Mouse (Mus musculus) forebrain, embryonic 12.5 days (tissue): ENCODE results near the gene H2-M3. TPM values are rescaled to one million over a fixed set of nuclear protein-coding genes. Genes with fewer than 3 reads are reported as not detected.

Source experiments
- ATAC-seq: fragments of 200-750 bp; cut with Nextera tagmentation; 2 replicates; pipeline ENCODE4 v1.8.0; 2017; ENCODE audit warnings: moderate TSS enrichment; ENCODE audit not compliant: low FRiP score
- H3K27ac ChIP-seq: fragments of 300-500 bp; sonication (generic); 2 replicates; pipeline ENCODE4 v1.5.1; 2016; ENCODE audit warnings: mild to moderate bottlenecking
- H3K27me3 ChIP-seq: fragments of 300-500 bp; sonication (generic); 2 replicates; pipeline ENCODE4 v1.6.1; 2016; ENCODE audit warnings: mild to moderate bottlenecking
- H3K36me3 ChIP-seq: fragments of 300-500 bp; sonication (generic); replicated peaks from 2 replicates; pipeline ENCODE4 v1.6.1; 2016; ENCODE audit warnings: mild to moderate bottlenecking
- H3K4me1 ChIP-seq: fragments of 300-500 bp; sonication (generic); 2 replicates; pipeline ENCODE4 v1.6.1; 2016
- H3K4me2 ChIP-seq: fragments of 300-500 bp; sonication (generic); 2 replicates; pipeline ENCODE4 v1.6.1; 2016; ENCODE audit warnings: mild to moderate bottlenecking, moderate library complexity
- H3K4me3 ChIP-seq: fragments of 300-500 bp; sonication (generic); replicated peaks from 2 replicates; pipeline ENCODE4 v1.5.1; 2016; ENCODE audit warnings: mild to moderate bottlenecking
- H3K9ac ChIP-seq: fragments of 300-500 bp; sonication (generic); 2 replicates; pipeline ENCODE4 v1.6.1; 2016; ENCODE audit warnings: mild to moderate bottlenecking
- H3K9me3 ChIP-seq: fragments of 300-500 bp; sonication (generic); 2 replicates; pipeline ENCODE4 v1.6.1; 2016
- WGBS: fragments of 180-500 bp; shearing (Covaris S2); methylation state at CpG from one replicate; pipeline ENCODE4 v1.1.7; 2016; 5-methylcytosine and 5-hydroxymethylcytosine counted together
- polyA plus RNA-seq: library from polyadenylated mRNA; unstranded; fragments of >200 nt; fragmentation: Nextera tagmentation; extraction: Ambion mirVana; gene quantifications from 2 replicates; pipeline ENCODE4 v1.2.1, GENCODE M21; 2016

Gene H2-M3
- polyA plus RNA-seq, 1 experiment from 2014 or later, result 1.00 TPM

GRCm38 (mm10) chr17:37304213-37304612 is 34.2 kb downstream of the H2-M3 start, which contains the start of gene Olfr101:
Gene Olfr101 (minus strand): TSS chr17:37304313.
- no peaks in the 10 kb centered on the region for H3K9me3 ChIP-seq
- H3K4me3 ChIP-seq, result no peak within 1 kb of the TSS
- no peak within 1 kb of the TSS for H3K4me2 ChIP-seq
- no peak within 1 kb of the TSS for H3K27ac ChIP-seq
- H3K36me3 ChIP-seq, result no peaks in the 10 kb centered on the region
- H3K27me3 ChIP-seq, result no peaks in the 10 kb centered on the region
- no peak for ATAC-seq
- no peak within 1 kb of the TSS for H3K9ac ChIP-seq
- H3K4me1 ChIP-seq, result no peaks in the 10 kb centered on the region
- WGBS, result 84% methylated on average over 4 of the region's 4 CpGs

- ATAC-seq, result no peak
- H3K27ac ChIP-seq, result no peak overlapping the region
- no peak overlapping the region for H3K9ac ChIP-seq
- no peaks in the 10 kb centered on the region for H3K27me3 ChIP-seq
- no peaks in the 10 kb centered on the region for H3K9me3 ChIP-seq
- H3K36me3 ChIP-seq, result no peaks in the 10 kb centered on the region
- WGBS, result 51% methylated on average over 4 of the region's 4 CpGs
- H3K4me2 ChIP-seq, result no peak overlapping the region
- H3K4me1 ChIP-seq, result no peaks in the 10 kb centered on the region
- no peak overlapping the region for H3K4me3 ChIP-seq
Observed at GRCm38 (mm10) chr17:37308483-37308882, 38.5 kb downstream of the H2-M3 start.

GRCm38 (mm10) chr17:37310146-37310699 is 40.2 kb downstream of the H2-M3 start:
- H3K4me1 ChIP-seq, result no peaks in the 10 kb centered on the region
- WGBS, result 52% methylated on average over 2 of the region's 2 CpGs
- no peak overlapping the region for H3K9ac ChIP-seq
- no peaks in the 10 kb centered on the region for H3K27me3 ChIP-seq
- H3K27ac ChIP-seq, result no peak overlapping the region
- H3K9me3 ChIP-seq, result no peaks in the 10 kb centered on the region
- no peak overlapping the region for H3K4me2 ChIP-seq
- ATAC-seq, result no peak
- no peaks in the 10 kb centered on the region for H3K36me3 ChIP-seq
- H3K4me3 ChIP-seq, result no peak overlapping the region

GRCm38 (mm10) chr17:37316954-37317353 is 46.9 kb downstream of the H2-M3 start, which contains the start of gene Olfr102:
Gene Olfr102 (minus strand): TSS chr17:37317054.
- Histone ChIP-seq H3K4me3 (no peak within 1 kb of the TSS), H3K36me3 (no peaks in the 10 kb centered on the region), H3K27me3 (no peaks in the 10 kb centered on the region), H3K4me1 (no peaks in the 10 kb centered on the region), H3K4me2 (no peak within 1 kb of the TSS), H3K9me3 (no peaks in the 10 kb centered on the region), H3K9ac (no peak within 1 kb of the TSS), H3K27ac (no peak within 1 kb of the TSS)
- no peak for ATAC-seq

Other genes starting within 250 kb of the H2-M3 start
- 1.1 and 1.2 TPM in 2 replicates for gene Mog, start 246.8 kb upstream of the H2-M3 start, polyA plus RNA-seq
- gene Gabbr1, start 224.3 kb upstream of the H2-M3 start, polyA plus RNA-seq, result 31.7 and 32.6 TPM in 2 replicates
- gene Olfr90, start 181.7 kb upstream of the H2-M3 start, polyA plus RNA-seq, result 0.06 and 0.15 TPM in 2 replicates
- not detected in 2 replicates for gene Olfr91, start 171.9 kb upstream of the H2-M3 start, polyA plus RNA-seq
- not detected in 2 replicates for gene Olfr92, start 150.1 kb upstream of the H2-M3 start, polyA plus RNA-seq
- gene Olfr93, start 108.7 kb upstream of the H2-M3 start, polyA plus RNA-seq, result not detected in 2 replicates
- gene Ubd, start 76.3 kb upstream of the H2-M3 start, polyA plus RNA-seq, result not detected in 2 replicates
- gene Olfr94, start 69.2 kb upstream of the H2-M3 start, polyA plus RNA-seq, result not detected in 2 replicates
- 0.06 TPM in 1 of 2 replicates, not detected in the other for gene Olfr95, start 57.1 kb upstream of the H2-M3 start, polyA plus RNA-seq
- gene Olfr96, start 50.1 kb upstream of the H2-M3 start, polyA plus RNA-seq, result not detected in 2 replicates
- gene Olfr97, start 32.9 kb upstream of the H2-M3 start, polyA plus RNA-seq, result not detected in 2 replicates
- gene Olfr98, start 6.5 kb upstream of the H2-M3 start, polyA plus RNA-seq, result not detected in 2 replicates
- not detected in 2 replicates for gene Olfr99, start 13.2 kb downstream of the H2-M3 start, polyA plus RNA-seq
- not detected in 2 replicates for gene Olfr101, start 34.1 kb downstream of the H2-M3 start, polyA plus RNA-seq
- not detected in 2 replicates for gene Olfr102, start 46.8 kb downstream of the H2-M3 start, polyA plus RNA-seq
- gene Olfr103, start 69.5 kb downstream of the H2-M3 start, polyA plus RNA-seq, result not detected in 2 replicates
- not detected in 2 replicates for gene Olfr104-ps, start 89.4 kb downstream of the H2-M3 start, polyA plus RNA-seq
- gene Olfr105-ps, start 108.8 kb downstream of the H2-M3 start, polyA plus RNA-seq, result not detected in 2 replicates
- not detected in 2 replicates for gene Olfr106-ps, start 120.2 kb downstream of the H2-M3 start, polyA plus RNA-seq
- gene Olfr107, start 129.0 kb downstream of the H2-M3 start, polyA plus RNA-seq, result not detected in 2 replicates
- gene Olfr108, start 175.3 kb downstream of the H2-M3 start, polyA plus RNA-seq, result not detected in 2 replicates
- gene Olfr109, start 188.7 kb downstream of the H2-M3 start, polyA plus RNA-seq, result not detected in 2 replicates
- gene H2-M2, start 213.3 kb downstream of the H2-M3 start, polyA plus RNA-seq, result not detected in 2 replicates
- not detected in 2 replicates for gene Olfr110, start 222.2 kb downstream of the H2-M3 start, polyA plus RNA-seq
- not detected in 2 replicates for gene Olfr111, start 237.8 kb downstream of the H2-M3 start, polyA plus RNA-seq